Mouse (Mus musculus) CD8-positive naive resting alpha-beta T cell, adult 2 months (primary cell): ENCODE measurements around the gene Pnmal2.

Experiments
- DNase-seq, 2 experiments: peaks; one replicate each; pipeline ENCODE4 v3.0.0; 2022; ENCODE audit warnings: low read depth in 2 of 2, low spot score in 2 of 2

The Pnmal2 gene

DNA sequence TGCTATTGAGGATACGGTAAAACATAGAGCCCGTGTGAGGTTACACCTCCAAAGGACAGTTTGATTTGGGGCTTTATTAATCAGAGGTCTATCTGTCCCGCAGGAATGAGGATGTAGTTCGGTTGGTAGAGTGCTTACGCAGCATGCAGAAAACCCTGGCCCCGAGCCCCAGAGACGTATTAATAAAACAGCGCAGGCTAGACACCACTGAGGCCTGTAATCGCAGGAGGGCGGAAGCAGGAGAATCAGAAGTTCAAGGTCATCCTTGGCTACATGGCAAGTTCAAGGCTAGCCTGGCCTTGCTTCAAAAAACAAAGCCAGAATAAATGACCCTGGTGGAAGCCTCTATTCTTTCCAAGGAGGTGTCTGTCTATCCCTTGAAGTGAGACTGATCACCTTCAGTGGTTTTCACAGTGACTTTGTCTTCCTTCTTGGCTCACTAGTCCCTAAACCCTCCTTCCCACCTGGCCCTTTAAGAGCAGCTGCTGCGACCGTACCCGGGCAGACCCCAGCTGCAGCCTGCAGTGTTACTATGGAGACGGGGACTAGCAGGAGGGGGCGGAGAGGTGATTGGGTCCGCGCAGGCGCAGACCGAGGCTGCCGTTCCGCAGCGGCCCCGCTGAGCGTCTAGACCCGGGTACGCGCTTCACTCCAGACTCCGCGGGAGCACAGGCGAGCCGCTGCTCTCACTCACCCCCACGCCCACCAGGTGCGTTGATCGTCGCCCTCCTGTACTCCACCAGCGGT is at the start of gene Pnmal2:
Gene Pnmal2, plus strand, starts transcription at position 622 of the 747 bp plus-strand sequence.
- DNase-seq: peak in 1 of 2 experiments; percentile 46

DNA sequence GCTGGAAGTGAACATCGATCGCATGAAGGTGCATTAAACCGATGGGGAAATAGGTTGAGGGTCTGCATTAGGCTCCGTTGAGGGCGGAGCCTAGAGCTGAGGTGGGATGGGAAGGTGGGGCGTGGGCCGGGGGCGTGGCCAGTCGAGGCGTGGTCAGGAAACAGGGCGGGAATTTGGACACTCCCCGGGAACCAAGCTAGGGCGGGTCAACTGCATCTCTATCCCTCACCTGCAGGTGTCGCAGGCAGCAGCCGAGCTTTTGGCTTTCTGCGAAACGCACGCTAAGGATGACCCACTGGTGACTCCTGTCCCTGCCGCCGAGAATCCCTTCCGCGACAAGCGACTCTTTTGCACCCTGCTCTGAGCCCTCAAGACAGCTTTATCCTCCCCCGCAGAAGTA is 49.5 kb upstream of the Pnmal2 start:
- peak; percentile 41 to 46 for DNase-seq

DNA sequence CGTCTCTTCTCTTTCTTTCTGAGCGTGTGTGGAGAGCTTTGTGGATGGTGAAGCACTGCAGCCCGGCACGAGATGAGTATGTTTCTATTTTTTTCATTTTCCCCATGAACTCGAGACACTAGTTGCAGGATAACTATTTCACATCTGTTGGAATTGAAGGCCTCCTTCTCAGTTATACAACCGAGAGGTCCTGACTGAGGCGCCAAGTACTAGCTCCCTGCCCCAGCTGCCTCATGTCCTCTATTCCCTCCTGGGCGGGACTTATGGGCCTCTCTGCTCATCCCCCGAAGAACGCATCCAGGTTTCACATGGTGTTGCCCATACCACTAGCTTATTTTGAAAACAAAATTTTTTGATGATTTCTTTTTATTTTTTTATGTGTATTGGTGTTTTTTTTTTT is 49.0 kb upstream of the Pnmal2 start:
- DNase-seq: no peak

DNA sequence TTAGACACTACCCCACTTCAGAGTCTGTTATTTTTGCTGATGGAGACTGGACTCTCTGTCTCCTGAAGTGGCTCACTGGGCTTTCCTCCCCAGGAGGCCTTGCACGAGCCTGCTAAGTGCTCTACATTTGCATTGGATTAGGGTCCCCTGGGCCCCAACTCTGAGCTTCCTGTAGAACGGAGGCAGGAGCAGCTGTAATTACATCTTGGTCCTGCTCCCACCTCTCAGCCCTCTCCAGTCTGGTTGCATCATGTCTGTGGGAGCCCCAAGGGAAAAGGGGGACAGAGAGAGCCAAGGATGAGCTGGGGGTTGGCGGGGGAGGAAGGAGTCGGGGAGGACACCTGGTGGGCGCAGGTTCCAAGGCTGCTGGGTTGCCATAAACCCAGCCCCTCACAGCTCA is 44.0 kb upstream of the Pnmal2 start:
- no peak for DNase-seq

DNA sequence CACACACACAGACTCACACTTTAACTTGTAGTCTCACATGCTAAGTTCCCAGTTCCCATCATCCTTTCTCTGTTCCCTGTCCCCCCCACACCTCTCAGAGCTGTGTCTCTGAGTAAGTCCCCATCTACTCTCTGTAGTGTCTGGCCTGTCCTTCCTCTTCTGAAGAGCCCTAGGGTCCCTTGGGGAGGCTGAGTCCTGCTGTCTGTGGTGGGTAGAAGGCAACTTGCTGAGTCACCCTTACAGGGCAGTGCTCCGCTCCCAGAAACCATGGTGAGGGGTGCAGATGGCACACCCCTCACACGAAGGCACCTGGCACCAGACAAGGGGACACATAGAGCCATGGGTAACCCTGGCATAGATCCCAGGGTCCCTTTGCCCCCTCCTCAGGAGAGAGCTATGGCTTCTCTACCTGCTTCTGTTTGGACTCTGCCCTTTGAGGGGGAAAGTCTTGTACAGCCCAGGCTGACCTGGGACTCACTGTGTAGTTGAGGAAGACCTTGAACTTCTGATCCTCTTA is 41.0 kb upstream of the Pnmal2 start:
- no peak for DNase-seq

DNA sequence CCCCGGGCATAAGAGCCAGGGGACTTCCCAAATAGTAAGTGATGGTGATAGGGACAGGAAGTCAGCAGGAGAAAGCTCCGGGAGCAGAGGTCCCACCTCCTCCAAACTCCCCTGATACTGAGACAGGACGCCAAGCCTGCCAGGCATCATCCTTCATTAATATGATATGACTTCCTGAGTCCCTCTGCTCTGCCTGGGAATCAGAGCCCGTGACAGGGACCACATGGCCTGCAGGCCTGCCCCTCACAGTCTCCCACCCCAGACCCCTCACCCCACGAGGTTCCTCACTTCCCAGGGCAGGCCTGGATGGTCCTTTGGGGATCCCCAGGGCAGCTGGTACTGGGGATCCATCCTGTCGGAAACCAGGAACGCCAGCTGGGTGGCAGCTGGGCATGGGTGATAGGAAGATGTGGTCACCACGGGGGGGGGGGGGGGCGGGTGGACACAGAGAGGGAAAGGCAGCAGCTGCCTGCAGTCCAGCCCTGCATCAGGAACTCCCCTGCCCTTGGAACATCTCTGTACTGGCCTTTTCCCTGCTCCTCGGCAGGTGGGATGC is 40.3 kb upstream of the Pnmal2 start:
- DNase-seq: no peak

DNA sequence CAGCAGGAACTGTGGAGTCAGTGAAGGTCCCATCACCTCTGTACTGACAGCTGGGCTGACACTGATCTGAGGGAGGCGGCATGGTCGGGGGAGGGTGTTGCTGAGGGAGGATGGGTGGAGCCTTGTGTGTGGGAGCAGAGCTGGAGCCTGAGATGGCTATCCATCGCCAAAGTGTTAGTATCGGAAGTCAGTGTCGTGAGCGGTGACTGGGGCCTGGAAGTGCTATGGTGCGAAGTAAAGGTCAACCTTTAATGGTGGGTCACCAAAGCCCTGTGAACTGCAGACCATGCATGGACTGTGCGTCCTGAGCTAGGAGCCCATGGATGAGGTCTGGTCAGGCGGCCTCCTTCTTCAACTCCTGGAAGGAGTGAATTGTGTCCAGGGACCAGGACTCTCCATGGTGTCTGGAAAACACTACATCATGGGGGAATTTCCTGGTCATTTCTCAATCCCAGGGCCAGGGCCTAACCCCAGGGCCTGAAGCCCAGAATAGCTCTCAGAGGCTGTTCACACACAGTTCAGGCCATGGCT is 38.9 kb upstream of the Pnmal2 start:
- DNase-seq: no peak

DNA sequence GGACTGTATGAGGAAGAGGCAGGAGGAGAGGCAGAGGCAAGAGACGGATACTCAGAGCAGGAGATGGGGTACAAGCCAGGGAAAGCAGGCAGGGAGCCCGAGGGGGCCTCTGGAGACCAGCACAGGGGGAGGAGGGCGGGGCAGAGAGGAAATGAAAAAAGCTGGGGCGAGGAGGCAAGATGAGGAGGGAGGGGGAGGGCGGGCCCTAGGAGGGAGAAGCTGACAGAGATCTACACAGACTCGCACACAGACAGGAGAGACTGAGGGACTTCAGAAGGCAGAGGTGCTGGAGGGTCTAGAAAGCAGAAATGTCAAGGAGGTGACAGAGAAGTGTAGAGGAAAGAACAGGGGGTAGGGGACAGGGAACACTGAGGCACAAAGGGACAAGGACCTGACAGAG is 38.2 kb upstream of the Pnmal2 start, which contains the start of gene Ptgir:
Gene Ptgir, plus strand, starts transcription at position 210 of the 400 bp plus-strand sequence.
- no peak for DNase-seq

DNA sequence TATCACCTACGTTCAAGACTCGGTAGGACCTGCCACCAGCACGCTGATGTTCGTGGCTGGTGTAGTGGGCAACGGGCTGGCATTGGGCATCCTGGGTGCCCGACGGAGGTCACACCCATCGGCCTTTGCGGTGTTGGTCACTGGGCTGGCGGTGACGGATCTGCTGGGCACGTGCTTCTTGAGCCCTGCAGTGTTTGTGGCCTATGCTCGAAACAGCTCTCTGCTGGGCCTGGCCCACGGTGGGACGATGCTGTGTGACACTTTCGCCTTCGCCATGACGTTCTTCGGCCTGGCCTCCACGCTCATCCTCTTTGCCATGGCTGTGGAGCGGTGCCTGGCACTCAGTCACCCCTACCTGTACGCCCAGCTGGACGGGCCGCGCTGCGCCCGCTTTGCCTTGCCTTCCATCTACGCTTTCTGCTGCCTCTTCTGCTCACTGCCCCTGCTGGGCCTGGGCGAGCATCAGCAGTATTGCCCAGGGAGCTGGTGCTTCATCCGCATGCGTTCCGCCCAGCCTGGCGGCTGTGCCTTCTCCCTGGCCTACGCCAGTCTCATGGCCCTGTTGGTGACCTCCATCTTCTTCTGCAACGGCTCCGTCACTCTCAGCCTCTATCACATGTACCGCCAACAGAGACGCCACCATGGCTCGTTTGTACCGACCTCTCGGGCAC is 37.5 kb upstream of the Pnmal2 start:
- no peak for DNase-seq

DNA sequence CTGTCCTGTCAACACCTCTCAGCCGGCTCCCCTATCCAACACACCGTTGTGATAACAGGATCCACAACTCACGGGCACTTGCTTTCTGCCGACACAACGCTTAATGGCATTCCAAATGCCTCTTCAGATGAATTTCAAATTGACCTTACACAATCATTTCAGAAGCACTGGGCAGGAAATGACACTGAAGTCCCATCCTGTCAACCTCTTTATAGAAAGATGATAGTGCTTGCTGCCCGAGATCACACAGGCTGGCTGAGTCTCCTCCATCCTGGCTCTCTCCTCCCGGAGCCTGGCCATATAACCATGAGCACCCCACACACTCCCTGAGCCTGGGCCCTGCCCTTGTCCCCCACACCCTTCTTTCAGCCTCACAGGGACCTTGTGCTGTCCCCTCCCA is 36.6 kb upstream of the Pnmal2 start:
- no peak for DNase-seq

DNA sequence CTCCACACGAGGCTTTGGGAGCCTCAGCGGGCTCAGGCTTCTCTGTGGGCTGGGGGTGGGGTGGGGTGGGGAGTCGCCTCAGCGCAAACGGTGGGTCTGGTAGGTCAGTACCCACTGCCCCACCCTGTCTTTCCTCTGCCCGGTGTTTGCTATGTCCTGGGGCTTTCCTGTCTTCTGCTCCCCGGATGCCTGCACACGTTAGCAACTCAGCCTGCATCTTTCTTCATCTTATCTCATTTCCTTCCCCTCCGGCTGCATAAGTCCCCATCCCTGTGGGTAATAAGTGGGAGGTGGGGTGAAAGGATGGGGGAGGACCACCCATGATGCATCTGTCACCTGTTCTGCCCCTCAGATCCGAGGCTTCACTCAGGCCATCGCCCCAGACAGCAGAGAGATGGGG is 36.1 kb upstream of the Pnmal2 start:
- no peak for DNase-seq

DNA sequence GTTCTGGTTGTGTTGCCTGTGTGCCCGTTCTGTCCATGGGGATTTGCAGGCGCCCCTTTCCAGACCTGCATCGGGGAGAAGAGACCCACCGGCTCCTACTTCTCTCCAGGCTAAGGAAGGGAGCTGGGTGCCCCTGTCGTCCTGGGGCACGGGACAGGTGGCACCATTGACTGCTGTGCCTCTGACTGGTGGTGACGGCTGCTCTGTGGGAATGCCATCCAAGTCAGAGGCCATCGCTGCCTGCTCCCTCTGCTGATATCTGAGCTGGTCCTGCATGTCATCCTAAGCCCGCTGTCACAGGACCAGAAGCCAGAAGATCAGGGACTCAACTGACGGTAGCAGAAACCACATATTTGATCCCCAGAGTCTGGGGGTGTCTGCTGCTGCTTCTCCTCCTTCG is 35.6 kb upstream of the Pnmal2 start:
- DNase-seq: no peak

DNA sequence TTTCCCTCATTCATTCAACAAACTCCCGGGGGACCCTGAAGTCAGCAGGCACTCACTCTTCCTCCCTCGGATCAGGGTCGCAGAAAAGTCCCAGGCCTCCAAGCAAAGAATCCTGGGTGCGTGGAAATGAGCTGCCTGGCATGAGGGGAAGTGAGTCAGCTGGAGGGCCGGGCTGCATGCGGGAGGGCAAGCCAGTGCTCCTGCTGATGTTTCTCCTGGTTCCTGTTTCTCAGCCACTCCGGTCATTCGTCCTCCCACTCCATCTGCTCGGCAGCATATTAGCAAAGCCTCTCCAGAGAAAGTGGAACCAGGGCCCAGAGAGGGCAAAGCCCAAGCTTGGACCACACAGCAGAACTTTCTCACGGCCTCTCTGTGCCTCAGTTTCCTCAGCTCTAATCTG is 34.6 kb upstream of the Pnmal2 start:
- no peak for DNase-seq

DNA sequence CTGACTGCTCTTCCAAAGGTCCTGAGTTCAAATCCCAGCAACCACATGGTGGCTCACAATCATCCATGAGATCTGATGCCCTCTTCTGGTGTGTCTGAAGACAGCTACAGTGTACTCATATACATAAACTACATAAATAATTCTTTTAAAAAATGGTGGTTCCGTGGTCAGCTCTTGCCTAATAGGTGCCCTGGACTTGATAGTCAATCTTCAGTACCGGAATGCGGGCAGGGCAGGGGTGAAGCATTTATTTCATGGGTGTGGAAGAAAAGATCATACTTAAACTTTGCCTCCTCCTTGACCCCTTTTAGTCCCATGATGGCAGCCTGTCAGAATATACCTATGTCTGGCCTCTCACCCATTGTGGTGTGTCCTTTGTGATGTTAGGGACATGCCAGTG is 32.6 kb upstream of the Pnmal2 start:
- DNase-seq: no peak

DNA sequence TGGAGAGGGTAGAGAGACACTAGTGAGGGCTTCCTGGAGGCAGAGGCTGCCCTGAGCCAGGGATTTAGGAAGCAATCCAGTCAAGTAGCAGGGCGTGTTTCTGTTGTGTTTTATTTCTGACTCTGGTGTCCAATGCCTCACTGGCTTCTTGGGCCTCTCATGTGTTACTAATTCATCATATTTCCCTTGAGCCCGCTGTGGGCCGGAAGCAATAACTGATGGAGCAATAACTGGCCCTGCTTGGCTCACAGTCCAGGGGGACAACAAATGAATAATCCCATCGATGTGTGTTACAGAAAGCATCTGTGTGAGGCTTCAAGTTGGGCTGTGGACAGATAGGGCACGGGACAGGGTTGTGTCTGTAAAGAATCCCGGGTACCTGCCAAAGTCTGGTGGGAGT is 32.1 kb upstream of the Pnmal2 start:
- DNase-seq: no peak

DNA sequence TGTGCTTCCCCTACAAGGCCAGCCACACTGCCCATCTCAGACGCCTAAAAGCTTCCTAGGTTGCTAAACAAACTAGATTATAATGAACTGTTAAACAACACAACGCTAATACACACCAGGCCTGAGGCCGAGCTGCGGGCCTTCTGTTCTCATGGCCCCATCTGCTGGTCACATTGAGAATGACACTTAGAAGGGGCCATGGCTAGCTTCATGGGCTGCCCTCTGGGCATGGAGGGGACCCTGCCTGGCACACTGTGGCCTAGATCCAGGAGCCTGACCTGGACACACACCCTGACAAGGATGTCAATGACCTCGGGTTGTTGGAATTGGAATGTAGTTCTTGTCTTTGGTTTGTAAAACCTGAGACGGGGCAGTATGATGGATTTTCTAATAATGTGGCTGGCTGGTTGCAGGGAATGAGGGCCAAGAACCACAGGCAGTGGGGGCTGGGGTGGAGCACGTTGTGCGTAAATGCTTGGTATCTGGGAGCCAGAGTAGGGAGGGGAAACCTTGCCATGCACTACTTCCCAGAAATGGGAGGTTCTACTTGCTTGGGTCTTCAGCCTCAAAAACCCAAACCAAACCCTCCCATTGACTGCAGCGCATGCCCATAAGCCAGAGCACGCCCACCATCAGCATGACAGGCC is 30.6 kb upstream of the Pnmal2 start:
- peak; percentile 57 to 68 for DNase-seq

DNA sequence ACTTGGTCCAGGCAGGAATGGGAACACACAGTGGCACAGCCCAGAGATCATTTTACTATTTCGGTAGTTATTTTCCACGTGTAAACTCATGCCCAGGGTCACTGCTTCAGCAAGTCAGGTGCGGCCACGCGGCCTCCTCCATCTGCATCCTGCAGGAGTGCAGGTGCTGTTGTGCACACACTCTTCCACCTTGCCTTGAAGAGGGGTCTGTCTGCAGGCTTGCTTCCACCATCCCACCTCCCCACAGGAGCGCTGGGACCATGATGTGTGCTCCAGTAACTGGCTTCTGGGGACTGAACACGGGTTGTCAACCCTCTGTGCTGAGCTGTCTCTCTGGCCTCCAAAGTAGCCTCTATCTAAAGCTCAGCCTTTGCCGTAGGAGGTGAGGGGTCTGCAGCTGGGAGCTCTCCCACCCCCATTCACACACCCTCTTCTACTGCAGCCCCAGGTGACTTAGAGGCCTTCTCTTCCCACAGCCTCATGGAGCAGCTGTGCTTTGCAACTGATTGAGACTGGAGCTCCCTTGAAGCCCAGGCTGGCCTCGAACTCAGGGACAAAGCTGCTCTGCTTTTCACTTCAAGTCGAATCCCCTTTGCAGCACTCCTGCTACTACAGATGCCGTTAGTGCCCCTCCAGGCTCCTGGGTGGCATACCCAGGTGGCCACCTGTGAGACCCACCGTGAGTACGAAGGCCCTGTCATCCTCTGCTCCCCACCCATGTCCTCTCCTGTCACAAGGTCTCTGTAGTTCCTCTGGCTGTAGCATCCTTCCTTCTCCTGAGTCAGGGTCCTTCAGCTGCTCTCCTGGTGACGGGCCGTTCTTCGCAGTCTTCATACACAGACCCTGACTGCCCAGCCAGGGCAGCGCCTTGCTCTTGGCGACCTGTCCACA is 29.8 kb upstream of the Pnmal2 start:
- DNase-seq: no peak

DNA sequence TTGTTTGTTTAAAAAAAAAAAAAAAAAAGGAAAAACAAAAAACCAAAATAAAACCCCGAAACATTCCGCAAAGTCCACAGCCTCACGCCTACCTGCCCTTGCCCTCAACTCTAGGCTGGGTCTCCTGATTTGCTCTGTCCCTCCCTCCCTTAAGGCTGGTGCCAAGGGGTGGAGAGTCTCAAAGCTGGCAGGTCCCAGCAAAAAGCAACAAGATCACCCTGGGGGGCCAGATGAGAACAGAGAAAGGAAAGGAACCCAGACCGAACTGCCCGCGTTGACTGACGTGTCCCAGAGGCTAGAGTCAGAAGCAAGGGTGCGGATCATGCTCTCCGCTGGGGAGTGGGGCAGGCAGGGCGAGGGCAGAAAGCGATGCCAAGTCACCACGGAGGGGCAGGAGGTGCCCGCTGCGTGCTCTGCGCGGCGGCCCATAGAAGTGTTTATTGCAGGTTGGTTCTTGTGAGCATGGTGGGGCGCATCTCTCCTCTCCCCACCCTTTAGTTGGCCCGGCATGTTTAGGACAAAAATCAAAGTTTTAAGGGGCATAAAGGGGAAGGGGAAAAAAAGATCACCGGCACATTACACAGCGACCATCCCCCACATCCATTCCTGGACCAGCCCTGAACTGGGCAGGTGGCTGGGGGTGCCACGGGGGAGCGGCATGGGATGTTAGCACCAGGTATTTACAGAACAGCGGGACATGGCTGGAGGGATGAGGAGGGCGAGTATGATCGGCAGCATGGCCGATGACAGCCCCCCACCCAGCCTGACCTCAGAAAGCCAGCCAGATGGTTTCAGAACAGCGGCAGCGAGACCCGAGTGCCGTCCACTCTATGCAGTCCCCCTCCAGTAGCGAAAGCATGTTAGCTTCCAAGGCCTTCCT is 28.8 kb upstream of the Pnmal2 start:
- no peak for DNase-seq
